10 mouse cellular contexts compared by ENCODE assay signal in the genomic region with DNA sequence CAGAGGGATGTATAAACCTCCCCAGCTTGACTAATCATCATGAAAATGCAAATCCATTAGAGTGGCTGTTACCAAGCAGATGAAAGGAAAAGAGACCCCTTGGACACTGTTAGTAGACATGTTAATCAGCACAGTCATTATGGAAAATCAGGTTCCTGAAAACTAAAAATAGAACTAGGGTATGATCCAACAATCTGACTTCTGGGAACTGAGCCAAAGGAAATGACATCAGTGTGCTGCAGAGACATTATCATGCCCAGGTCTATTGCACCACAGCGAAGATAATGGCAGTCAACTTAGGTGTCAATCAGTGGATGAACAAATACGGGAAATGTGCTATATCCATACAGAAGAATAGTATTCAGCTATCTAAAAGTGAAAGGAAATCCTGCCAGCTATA. TPM values are rescaled to one million over a fixed set of nuclear protein-coding genes. Genes with fewer than 3 reads are reported as not detected.
DNase-seq lines count a peak whose midpoint lies in the region; ATAC-seq lines count a peak whose summit lies in the region.
"Had no signal": no experiment of that assay in that cellular context is flagged by ENCODE, and none has a peak within 500 bp of the region (broad histone marks: within the 10 kb centered on the region; RNA-seq: fewer than 3 reads in every experiment).

No protein-coding gene starts in this region.

- H3K9me3 ChIP-seq in kidney, embryonic 16.5 days (ENCODE audit: low read length) = peaks cover 2% of the 10 kb centered on the region; the same call in 1 of the 2 replicates
- H3K9me3 ChIP-seq in limb, embryonic 10.5 days (replicated peaks) = no peaks in the 10 kb centered on the region

- no peak overlapping the region for H3K4me2 ChIP-seq in kidney, embryonic 16.5 days (replicated peaks; ENCODE audit: low read depth, low read length)

- no peaks in the 10 kb centered on the region for H3K4me1 ChIP-seq in kidney, embryonic 16.5 days (ENCODE audit: insufficient read depth, low read length)
- H3K4me1 ChIP-seq in limb, embryonic 10.5 days = no peaks in the 10 kb centered on the region

- H3K27ac ChIP-seq in kidney, embryonic 16.5 days (ENCODE audit: low read length) = 0 out of 2 replicates have a peak overlapping the region, but pooled peaks have one; percentile 34
- H3K27ac ChIP-seq in limb, embryonic 10.5 days = no peak overlapping the region
- H3K27ac ChIP-seq: liver, embryonic 14.5 days had no signal

- no peaks in the 10 kb centered on the region for H3K36me3 ChIP-seq in kidney, embryonic 16.5 days (ENCODE audit: insufficient read depth, low read length)
- no peaks in the 10 kb centered on the region for H3K36me3 ChIP-seq in limb, embryonic 10.5 days

- H3K27me3 ChIP-seq in kidney, embryonic 16.5 days (ENCODE audit: insufficient read depth, low read length) = no peaks in the 10 kb centered on the region
- no peaks in the 10 kb centered on the region for H3K27me3 ChIP-seq in limb, embryonic 10.5 days (ENCODE audit: low read depth, poor library complexity, severe bottlenecking)

- no peak for DNase-seq in kidney, adult 11 months
- peak; percentile 54 for DNase-seq in Muller cell, postnatal 12 days (ENCODE audit: inconsistent ontology term)
- peak; percentile 12 for DNase-seq in limb, embryonic 10.5 days (ENCODE audit: low spot score)
- no peak for DNase-seq in natural killer cell, adult 2 months (ENCODE audit: low spot score in 2 of 2)
- DNase-seq in frontal cortex, adult 2 months (ENCODE audit: extremely low spot score in 1 of 2, low spot score in 1 of 2) = no peak
- DNase-seq: layer of hippocampus, adult 9-11 months; thymus, postnatal 14 days had no signal

- H3K9ac ChIP-seq in kidney, embryonic 16.5 days (replicated peaks; ENCODE audit: low read length) = no peak overlapping the region
- H3K9ac ChIP-seq: liver, embryonic 14.5 days had no signal

- ATAC-seq in kidney, embryonic 16.5 days (ENCODE audit: low FRiP score, low TSS enrichment) = no peak
- ATAC-seq in granulocyte monocyte progenitor cell, adult 5-6 weeks (replicated peaks; ENCODE audit: poor library complexity, severe bottlenecking) = peak; percentile 79

- 62% methylated on average over 2 of the region's 2 CpGs for WGBS in kidney, embryonic 16.5 days
- WGBS in limb, embryonic 10.5 days = 80% methylated on average over 2 of the region's 2 CpGs

- H3K4me3 ChIP-seq in kidney, embryonic 16.5 days (ENCODE audit: low read length) = no peak overlapping the region
- H3K4me3 ChIP-seq in limb, embryonic 10.5 days = no peak overlapping the region

RNA-seq across cellular contexts. Expression of a gene that starts 43.0 kb away (rescaled TPM):
- 0.92 and 1.6 TPM in 2 replicates for polyA plus RNA-seq in kidney, embryonic 16.5 days (2015; fragmentation: Nextera tagmentation; extraction: Ambion mirVana)
- not detected in 2 replicates for total RNA-seq in granulocyte monocyte progenitor cell, adult 5-6 weeks (2014; fragmentation: Nextera tagmentation)
- not detected in 2 replicates for total RNA-seq in granulocyte monocyte progenitor cell, adult 5-6 weeks (2017)
- 0.19 TPM in 1 of 2 replicates, not detected in the other for polyA plus RNA-seq in limb, embryonic 10.5 days (2016; fragmentation: Nextera tagmentation; extraction: Ambion mirVana)
- polyA plus RNA-seq in frontal cortex, adult 2 months (2012; rRNA removed) = 13.6 and 25.7 TPM in 2 replicates
- polyA plus RNA-seq: liver, embryonic 14.5 days had no signal

Comparison
In these comparisons a context has a peak if more than half of its experiments do, and no peak if none do; other contexts are left out.
1. DNase-seq: peak in Muller cell, postnatal 12 days (single experiment) and limb, embryonic 10.5 days (single experiment); none in kidney, adult 11 months (single experiment), natural killer cell, adult 2 months (0 of 2) and frontal cortex, adult 2 months (0 of 2).